ENCODE assay signal across 23 mouse cellular contexts in the genomic region with DNA sequence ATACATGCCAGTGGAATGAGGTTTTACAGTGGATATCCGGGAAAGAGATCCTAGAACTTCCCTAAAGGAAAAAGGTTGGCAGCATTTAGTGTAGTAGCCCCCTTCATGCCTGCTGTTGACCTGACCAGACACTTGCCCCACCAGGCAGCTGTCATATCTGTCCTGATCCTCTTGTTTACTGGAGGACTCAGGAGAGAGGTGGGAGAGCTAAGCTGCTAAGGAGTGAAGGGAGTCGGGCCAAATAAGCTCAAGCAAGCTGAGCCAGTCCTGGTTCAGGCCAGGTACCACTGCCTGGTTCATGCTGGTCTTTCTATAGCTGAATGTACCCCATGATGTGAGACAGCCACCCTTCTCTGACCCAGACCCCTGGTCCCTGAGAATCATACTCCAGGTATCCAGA. TPM values are rescaled to one million over a fixed set of nuclear protein-coding genes. Genes with fewer than 3 reads are reported as not detected.
"Had no signal": no experiment of that assay in that cellular context is flagged by ENCODE, and none has a peak within 500 bp of the region (broad histone marks: within the 10 kb centered on the region; RNA-seq: fewer than 3 reads in every experiment).

No protein-coding gene starts in this region.

- DNase-seq: right cerebral cortex, adult 18-20 months; right cerebral cortex, postnatal 14 days; right cerebral cortex, postnatal 25 days; right cerebral cortex, postnatal 4 days; spleen, adult 18-20 months; thymus, adult 18-20 months; thymus, adult 2 months; thymus, postnatal 14 days; thymus, postnatal 25 days; thymus, postnatal 36 days; thymus, postnatal 4 days had no signal

- H3K4me3 ChIP-seq: neural tube, embryonic 12.5 days; neural tube, embryonic 13.5 days; neural tube, embryonic 15.5 days; stomach, embryonic 15.5 days had no signal

- H3K4me2 ChIP-seq: neural tube, embryonic 12.5 days; neural tube, embryonic 13.5 days; neural tube, embryonic 15.5 days; stomach, embryonic 15.5 days had no signal

- H3K4me1 ChIP-seq: neural tube, embryonic 12.5 days; neural tube, embryonic 13.5 days; neural tube, embryonic 15.5 days; stomach, embryonic 15.5 days had no signal

- H3K9me3 ChIP-seq: neural tube, embryonic 12.5 days; neural tube, embryonic 13.5 days; neural tube, embryonic 15.5 days; stomach, embryonic 15.5 days had no signal

- H3K27ac ChIP-seq: neural tube, embryonic 12.5 days; neural tube, embryonic 13.5 days; neural tube, embryonic 15.5 days; stomach, embryonic 15.5 days; stomach, postnatal 0 days had no signal

- H3K36me3 ChIP-seq: neural tube, embryonic 12.5 days; neural tube, embryonic 13.5 days; neural tube, embryonic 15.5 days; stomach, embryonic 15.5 days had no signal

- H3K9ac ChIP-seq: neural tube, embryonic 12.5 days; neural tube, embryonic 13.5 days; neural tube, embryonic 15.5 days; stomach, embryonic 15.5 days had no signal

RNA-seq across cellular contexts. Expression of a gene that starts 1.9 kb away (rescaled TPM):
- total RNA-seq: neutrophil, adult 5-6 weeks had no signal
- polyA plus RNA-seq: neural tube, embryonic 11.5 days; small intestine, adult 2 months; stomach, embryonic 14.5 days; stomach, embryonic 15.5 days; stomach, embryonic 16.5 days; stomach, postnatal 0 days; urinary bladder, adult 2 months had no signal

RNA-seq across cellular contexts. Expression of a gene that starts 16.4 kb away (rescaled TPM):
- total RNA-seq: neutrophil, adult 5-6 weeks had no signal
- polyA plus RNA-seq: small intestine, adult 2 months; spleen, adult 2 months had no signal

RNA-seq across cellular contexts. Expression of a gene that starts 33.5 kb away (rescaled TPM):
- polyA plus RNA-seq: neural tube, embryonic 12.5 days; small intestine, adult 2 months had no signal
